Mouse (Mus musculus) cerebellum, adult 2 months (tissue): ENCODE data around the gene Timm22. TPM values are rescaled to one million over a fixed set of nuclear protein-coding genes. Genes with fewer than 3 reads are reported as not detected.

Source experiments
- DNase-seq, 2 experiments: peaks; one replicate each; pipeline ENCODE4 v3.0.0; 2021
- H3K27ac ChIP-seq: fragments of 200-500 bp; 2 replicates; pipeline ENCODE4 v1.5.1; 2012; ENCODE audit warnings: low read length, control low read depth, inconsistent platforms; ENCODE audit not compliant: insufficient read depth
- H3K27me3 ChIP-seq: fragments of 200-500 bp; 2 replicates; pipeline ENCODE4 v1.6.1; 2012; ENCODE audit warnings: inconsistent platforms, mild to moderate bottlenecking, low read length, moderate library complexity; ENCODE audit not compliant: control insufficient read depth, insufficient read depth
- H3K4me1 ChIP-seq: fragments of 200-500 bp; 2 replicates; pipeline ENCODE4 v1.6.1; 2011; ENCODE audit warnings: low read length; ENCODE audit not compliant: control insufficient read depth, insufficient read depth
- H3K4me3 ChIP-seq: fragments of 200-500 bp; replicated peaks from 2 replicates; pipeline ENCODE3; 2011; ENCODE audit warnings: mild to moderate bottlenecking, low read depth, low read length, control low read depth; ENCODE audit not compliant: insufficient read depth
- CTCF ChIP-seq: fragments of 200-500 bp; IDR thresholded peaks from 2 replicates; pipeline ENCODE4 v1.5.1; 2011; ENCODE audit warnings: low read depth, mild to moderate bottlenecking, control low read depth, low read length, moderate library complexity, borderline replicate concordance; ENCODE audit not compliant: insufficient read depth
- POLR2A ChIP-seq: fragments of 200-500 bp; IDR thresholded peaks from 2 replicates; pipeline ENCODE4 v1.6.1; 2011; ENCODE audit warnings: low read length, control low read depth, borderline replicate concordance; ENCODE audit not compliant: insufficient read depth
- WGBS: fragments of 180-500 bp; shearing (Covaris S2); methylation state at CpG from one replicate; pipeline ENCODE4 v1.1.7; 2018; 5-methylcytosine and 5-hydroxymethylcytosine counted together
- polyA plus RNA-seq: library from polyadenylated mRNA; depleted of rRNA; stranded (reverse); fragments of >200 nt; gene quantifications from 2 replicates; pipeline ENCODE4 v1.2.3, GENCODE M21; 2012; rRNA removed

The Timm22 gene
- polyA plus RNA-seq, 1 experiment, result 33.7 TPM

- TF ChIP-seq POLR2A, result no peak
- no peak for TF ChIP-seq CTCF
- Histone ChIP-seq H3K27ac (no peak overlapping the region), H3K4me3 (no peak overlapping the region), H3K4me1 (0 out of 2 replicates have a peak, but pooled peaks cover under 1% of the 10 kb centered on the region), H3K27me3 (no peaks in the 10 kb centered on the region)
- no peak for DNase-seq
- WGBS, result 72% methylated on average over 3 of the region's 3 CpGs
These were observed 52.7 kb downstream of the Timm22 start for GRCm38 (mm10) chr11:76459489-76459888.

GRCm38 (mm10) chr11:76461201-76461600 is 54.4 kb downstream of the Timm22 start:
- no peak overlapping the region for H3K4me3 ChIP-seq
- no peaks in the 10 kb centered on the region for H3K27me3 ChIP-seq
- no peak overlapping the region for H3K27ac ChIP-seq
- H3K4me1 ChIP-seq, result no peaks in the 10 kb centered on the region
- no peak for DNase-seq
- 61% methylated on average over 6 of the region's 6 CpGs for WGBS
- TF ChIP-seq CTCF (no peak), POLR2A (no peak)

GRCm38 (mm10) chr11:76461696-76462095 is 54.9 kb downstream of the Timm22 start:
- no peaks in the 10 kb centered on the region for H3K4me1 ChIP-seq
- no peak overlapping the region for H3K27ac ChIP-seq
- 91% methylated on average over 5 of the region's 5 CpGs for WGBS
- H3K27me3 ChIP-seq, result no peaks in the 10 kb centered on the region
- no peak overlapping the region for H3K4me3 ChIP-seq
- DNase-seq, result no peak
- TF ChIP-seq CTCF (no peak), POLR2A (no peak)

- Histone ChIP-seq H3K27me3 (no peaks in the 10 kb centered on the region), H3K4me3 (no peak overlapping the region), H3K27ac (no peak overlapping the region), H3K4me1 (no peaks in the 10 kb centered on the region)
- no peak for TF ChIP-seq POLR2A
- no peak for TF ChIP-seq CTCF
- WGBS, result 92% methylated on average over 4 of the region's 4 CpGs
- no peak for DNase-seq
These were observed 59.1 kb downstream of the Timm22 start for GRCm38 (mm10) chr11:76465879-76466278.

Other genes starting within 250 kb of the Timm22 start
- gene Vps53, start 227.3 kb upstream of the Timm22 start, polyA plus RNA-seq, result 64.3 and 70.8 TPM in 2 replicates
- 25.7 and 29.2 TPM in 2 replicates for gene Fam57a, start 227.3 kb upstream of the Timm22 start, polyA plus RNA-seq
- 1.2 and 1.4 TPM in 2 replicates for gene Dbil5, start 189.3 kb upstream of the Timm22 start, polyA plus RNA-seq
- 7.9 and 8.5 TPM in 2 replicates for gene Gemin4, start 189.3 kb upstream of the Timm22 start, polyA plus RNA-seq
- gene Mrm3, start 163.2 kb upstream of the Timm22 start, polyA plus RNA-seq, result 19.9 and 21.3 TPM in 2 replicates
- gene Glod4, start 163.2 kb upstream of the Timm22 start, polyA plus RNA-seq, result 39.3 and 44.9 TPM in 2 replicates
- 24.3 and 29.8 TPM in 2 replicates for gene Nxn, start 7.8 kb upstream of the Timm22 start, polyA plus RNA-seq
- 168 and 170 TPM in 2 replicates for gene Abr, start 215.4 kb downstream of the Timm22 start, polyA plus RNA-seq